Mouse (Mus musculus) forebrain, embryonic 16.5 days (tissue): Measurements from ENCODE around the gene Tmem203. TPM values are rescaled to one million over a fixed set of nuclear protein-coding genes. Genes with fewer than 3 reads are reported as not detected.

Experiments
- ATAC-seq: fragments of 200-750 bp; cut with Nextera tagmentation; 2 replicates; pipeline ENCODE4 v1.8.0; 2017; ENCODE audit warnings: mild to moderate bottlenecking, moderate library complexity
- H3K27ac ChIP-seq: fragments of 300-500 bp; sonication (generic); 2 replicates; pipeline ENCODE4 v1.5.1; 2014; ENCODE audit warnings: low read length, control low read depth
- H3K27me3 ChIP-seq: fragments of 300-500 bp; sonication (generic); replicated peaks from 2 replicates; pipeline ENCODE4 v1.6.1; 2014; ENCODE audit warnings: low read length; ENCODE audit not compliant: control insufficient read depth, insufficient read depth
- H3K36me3 ChIP-seq: fragments of 300-500 bp; sonication (generic); 2 replicates; pipeline ENCODE4 v1.6.1; 2014; ENCODE audit not compliant: control insufficient read depth, insufficient read depth
- H3K4me1 ChIP-seq: fragments of 300-500 bp; sonication (generic); replicated peaks from 2 replicates; pipeline ENCODE4 v1.6.1; 2014; ENCODE audit warnings: low read length; ENCODE audit not compliant: control insufficient read depth, insufficient read depth
- H3K4me2 ChIP-seq: fragments of 300-500 bp; sonication (generic); 2 replicates; pipeline ENCODE4 v1.6.1; 2014; ENCODE audit warnings: mild to moderate bottlenecking, low read length, control low read depth
- H3K4me3 ChIP-seq: fragments of 300-500 bp; sonication (generic); replicated peaks from 2 replicates; pipeline ENCODE4 v1.5.1; 2014; ENCODE audit warnings: mild to moderate bottlenecking, low read length, control low read depth
- H3K9ac ChIP-seq: fragments of 300-500 bp; sonication (generic); replicated peaks from 2 replicates; pipeline ENCODE4 v1.6.1; 2014; ENCODE audit warnings: low read depth, low read length, control low read depth
- H3K9me3 ChIP-seq: fragments of 300-500 bp; sonication (generic); 2 replicates; pipeline ENCODE4 v1.6.1; 2016; ENCODE audit warnings: low read length; ENCODE audit not compliant: control insufficient read depth
- WGBS: fragments of 180-500 bp; shearing (Covaris S2); extraction: QIAGEN DNeasy Blood & Tissue Kit; methylation state at CpG from one replicate; pipeline ENCODE4 v1.1.7; 2014; 5-methylcytosine and 5-hydroxymethylcytosine counted together
- polyA plus RNA-seq: library from polyadenylated mRNA; unstranded; fragments of >200 nt; fragmentation: Nextera tagmentation; extraction: Ambion mirVana; gene quantifications from 2 replicates; pipeline ENCODE4 v1.2.1, GENCODE M21; 2015

Tmem203 gene
- polyA plus RNA-seq, 1 experiment from 2014 or later: 16.0 TPM

DNA sequence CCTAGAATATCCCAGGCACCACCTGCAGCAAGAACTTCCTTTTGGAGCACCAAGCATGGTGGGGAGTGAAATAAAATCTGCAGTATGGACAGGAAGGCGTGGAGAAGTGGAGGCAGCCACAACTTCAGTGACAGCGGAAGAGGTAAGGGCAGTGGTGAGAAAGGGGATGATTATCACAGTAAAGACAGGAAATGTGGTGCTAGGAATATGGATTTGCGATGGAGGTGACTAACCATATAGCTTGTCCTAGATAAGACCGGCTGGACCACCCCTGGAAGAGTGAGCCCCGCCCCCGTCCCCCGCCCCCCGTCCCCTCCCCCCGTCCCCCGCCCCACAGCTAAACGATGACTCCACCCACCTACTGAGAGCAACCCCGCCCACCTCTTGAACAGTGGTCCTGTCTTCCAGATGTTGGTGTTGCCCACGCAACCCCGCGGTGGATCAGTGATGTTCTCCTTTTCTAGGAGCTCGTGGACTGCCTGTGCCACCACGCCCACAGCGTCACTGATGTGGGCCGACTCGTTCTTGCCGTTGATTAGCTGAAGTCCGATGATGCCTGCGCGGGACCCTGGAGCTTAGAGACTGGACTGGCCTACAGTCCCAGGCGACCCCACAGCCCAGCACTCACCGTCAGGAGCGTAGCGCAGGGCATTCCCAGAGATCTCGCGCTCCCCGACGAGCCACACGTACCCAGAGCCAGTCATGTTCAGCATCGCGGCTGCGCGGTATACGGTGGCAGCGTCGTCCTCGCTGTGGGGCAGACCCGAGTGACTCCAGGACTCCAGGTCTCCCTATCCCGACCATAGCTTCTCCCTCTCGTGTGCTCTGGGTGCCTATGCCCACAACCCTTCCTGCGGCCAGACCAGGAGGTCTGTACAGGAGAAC, 49.7 kb downstream of the Tmem203 start:
- Histone ChIP-seq H3K27me3 (peaks cover 35% of the 10 kb centered on the region), H3K4me3 (peak overlapping the region; percentile 61), H3K27ac (no peak overlapping the region), H3K4me1 (peaks cover 13% of the 10 kb centered on the region), H3K36me3 (no peaks in the 10 kb centered on the region), H3K9ac (peak overlapping the region; percentile 67), H3K4me2 (peak overlapping the region; percentile 91), H3K9me3 (no peaks in the 10 kb centered on the region)
- ATAC-seq: peak; percentile 84
- WGBS: 2% methylated on average over 41 of the region's 45 CpGs

Other genes with a start within 250 kb of the Tmem203 start
- 186 and 223 TPM in 2 replicates for gene Nsmf, start 201.1 kb upstream of the Tmem203 start, polyA plus RNA-seq
- gene Entpd8, start 175.1 kb upstream of the Tmem203 start, polyA plus RNA-seq: not detected in 2 replicates
- gene Noxa1, start 160.3 kb upstream of the Tmem203 start, polyA plus RNA-seq: not detected in 2 replicates
- gene Nrarp, start 74.7 kb upstream of the Tmem203 start, polyA plus RNA-seq: 15.8 and 22.0 TPM in 2 replicates
- gene Tor4a, start 58.6 kb upstream of the Tmem203 start, polyA plus RNA-seq: 0.85 and 1.6 TPM in 2 replicates
- gene Nelfb, start 44.0 kb upstream of the Tmem203 start, polyA plus RNA-seq: 91.7 and 101 TPM in 2 replicates
- not detected in 2 replicates for gene Stpg3, start 40.8 kb upstream of the Tmem203 start, polyA plus RNA-seq
- not detected in 2 replicates for gene Fam166a, start 36.7 kb upstream of the Tmem203 start, polyA plus RNA-seq
- 394 TPM in 2 replicates for gene Tubb4b, start 30.7 kb upstream of the Tmem203 start, polyA plus RNA-seq
- not detected in 2 replicates for gene Slc34a3, start 21.1 kb upstream of the Tmem203 start, polyA plus RNA-seq
- gene Rnf224, start 18.7 kb upstream of the Tmem203 start, polyA plus RNA-seq: not detected in 2 replicates
- gene Rnf208, start 13.2 kb upstream of the Tmem203 start, polyA plus RNA-seq: 91.6 and 106 TPM in 2 replicates
- gene Cysrt1, start 13.0 kb upstream of the Tmem203 start, polyA plus RNA-seq: 0.33 TPM in 1 of 2 replicates, not detected in the other
- gene AL732309.1, start 8.6 kb upstream of the Tmem203 start, polyA plus RNA-seq: 5.8 and 9.0 TPM in 2 replicates
- gene Tprn, start 7.2 kb downstream of the Tmem203 start, polyA plus RNA-seq: 14.8 and 16.4 TPM in 2 replicates
- 199 and 204 TPM in 2 replicates for gene Ssna1, start 17.0 kb downstream of the Tmem203 start, polyA plus RNA-seq
- gene Anapc2, start 17.0 kb downstream of the Tmem203 start, polyA plus RNA-seq: 150 and 159 TPM in 2 replicates
- gene Tmem210, start 32.7 kb downstream of the Tmem203 start, polyA plus RNA-seq: not detected in 2 replicates
- 0.21 TPM in 1 of 2 replicates, not detected in the other for gene Lrrc26, start 34.5 kb downstream of the Tmem203 start, polyA plus RNA-seq
- gene Grin1, start 63.7 kb downstream of the Tmem203 start, polyA plus RNA-seq: 19.0 and 29.4 TPM in 2 replicates
- gene Man1b1, start 76.9 kb downstream of the Tmem203 start, polyA plus RNA-seq: 50.6 and 54.6 TPM in 2 replicates
- gene Dpp7, start 100.9 kb downstream of the Tmem203 start, polyA plus RNA-seq: 21.5 and 26.9 TPM in 2 replicates
- 3.3 and 7.5 TPM in 2 replicates for gene Uap1l1, start 110.2 kb downstream of the Tmem203 start, polyA plus RNA-seq
- gene Sapcd2, start 116.9 kb downstream of the Tmem203 start, polyA plus RNA-seq: 23.8 and 29.9 TPM in 2 replicates
- gene Entpd2, start 140.4 kb downstream of the Tmem203 start, polyA plus RNA-seq: 5.2 and 6.2 TPM in 2 replicates
- gene Npdc1, start 143.9 kb downstream of the Tmem203 start, polyA plus RNA-seq: 384 and 515 TPM in 2 replicates
- gene Fut7, start 167.8 kb downstream of the Tmem203 start, polyA plus RNA-seq: 0.31 TPM in 1 of 2 replicates, not detected in the other
- 12.2 and 14.9 TPM in 2 replicates for gene Abca2, start 173.3 kb downstream of the Tmem203 start, polyA plus RNA-seq
- gene Clic3, start 201.4 kb downstream of the Tmem203 start, polyA plus RNA-seq: 2.4 and 4.6 TPM in 2 replicates
- gene Paxx, start 205.7 kb downstream of the Tmem203 start, polyA plus RNA-seq: 89.2 and 108 TPM in 2 replicates
- gene Ptgds, start 214.6 kb downstream of the Tmem203 start, polyA plus RNA-seq: 212 and 217 TPM in 2 replicates
- not detected in 2 replicates for gene Lcn12, start 238.5 kb downstream of the Tmem203 start, polyA plus RNA-seq
- 133 and 156 TPM in 2 replicates for gene Fbxw5, start 245.3 kb downstream of the Tmem203 start, polyA plus RNA-seq
- 4.4 and 4.5 TPM in 2 replicates for gene C8g, start 246.3 kb downstream of the Tmem203 start, polyA plus RNA-seq